Mouse (Mus musculus): ENCODE data around the gene Dnah12.

DNA sequence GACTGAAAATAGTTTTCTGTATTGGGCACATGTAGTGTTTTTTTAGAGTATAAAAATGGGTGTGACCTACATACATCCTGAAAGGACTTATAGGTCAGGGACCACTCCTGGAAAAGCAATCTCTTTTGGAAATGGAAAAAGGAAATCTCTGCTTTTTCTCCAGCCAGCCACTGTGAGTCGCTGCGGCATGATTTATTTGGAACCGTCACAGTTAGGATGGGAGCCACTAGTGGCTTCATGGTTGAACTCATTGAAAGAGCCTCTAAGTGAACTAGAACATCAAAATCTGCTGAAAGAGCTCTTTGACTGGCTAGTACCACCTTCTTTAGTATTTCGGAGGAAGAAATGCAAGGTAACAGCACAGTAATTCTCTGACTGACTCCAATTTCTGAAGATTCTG lies 92.6 kb downstream of the Dnah12 start:
- TF ChIP-seq CEBPB (IDR thresholded peaks at IDR 0.05; ENCODE audit: insufficient read depth, poor library complexity, severe bottlenecking) (no peak), MYOD1 (IDR thresholded peaks at IDR 0.05; ENCODE audit: control insufficient read depth in 1 of 3, insufficient read length in 2 of 3, low read depth in 2 of 3) (no peak), E2F4 (IDR thresholded peaks at IDR 0.05; ENCODE audit: insufficient read depth) (no peak), TCF3 (IDR thresholded peaks at IDR 0.05; ENCODE audit: insufficient read length, low read depth) (no peak), USF1 (IDR thresholded peaks at IDR 0.05; ENCODE audit: low read depth) (no peak), POLR2A (IDR thresholded peaks at IDR 0.05; ENCODE audit: insufficient read length, low read depth) (no peak), SRF (IDR thresholded peaks at IDR 0.05; ENCODE audit: control insufficient read depth, insufficient read length, low read depth) (no peak), POLR2AphosphoS2 (IDR thresholded peaks at IDR 0.05; ENCODE audit: insufficient read length, low read depth) (no peak), MAX (IDR thresholded peaks at IDR 0.05; ENCODE audit: low read depth) (no peak)

Data from myocyte (in vitro differentiated cells).